Mouse (Mus musculus) liver, adult 2 months (tissue): Measurements from ENCODE around the gene 5730522E02Rik.

ENCODE experiments used
- CTCF ChIP-seq: fragments of 200-500 bp; IDR thresholded peaks from 2 replicates; pipeline ENCODE4 v1.5.1; 2011; ENCODE audit warnings: low read depth, low read length, control low read depth
- POLR2A ChIP-seq: fragments of 200-500 bp; IDR thresholded peaks from 2 replicates; pipeline ENCODE4 v1.6.1; 2011; ENCODE audit warnings: low read length, control low read depth; ENCODE audit not compliant: insufficient read depth; ENCODE audit errors: extremely low read depth

DNA sequence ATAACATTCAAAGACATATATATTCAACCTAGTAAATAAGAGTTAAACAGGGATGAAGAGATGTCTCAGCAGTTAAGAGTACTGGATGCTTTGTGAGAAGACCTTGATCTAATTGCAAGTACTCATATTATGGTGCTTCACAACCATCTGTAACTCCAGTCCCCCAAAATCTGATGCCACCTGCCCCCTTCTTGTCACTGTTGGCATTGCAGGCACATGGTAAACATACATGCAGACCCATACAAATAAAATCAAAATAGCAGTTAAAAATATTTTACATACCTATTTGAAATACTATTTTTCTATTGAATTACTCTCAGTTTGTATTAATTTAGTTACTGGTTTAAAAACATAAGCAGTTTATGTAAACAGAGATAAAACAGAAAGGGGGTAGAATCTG, 84.6 kb downstream of the 5730522E02Rik start:
- TF ChIP-seq CTCF, result no peak
- TF ChIP-seq POLR2A, result no peak
